Mouse (Mus musculus) monocyte, adult 2 months (primary cell): ENCODE data around the gene Stat1.

ENCODE experiments used
- DNase-seq, 2 experiments: peaks; one replicate each; pipeline ENCODE4 v3.0.0; 2022; ENCODE audit warnings: low spot score in 2 of 2, low read depth in 1 of 2

The Stat1 gene

GRCm38 (mm10) chr1:52161151-52161550 lies 41.9 kb downstream of the Stat1 start:
- DNase-seq: no peak

- DNase-seq: no peak
Observed at GRCm38 (mm10) chr1:52163707-52164457, 44.6 kb downstream of the Stat1 start.

- DNase-seq: no peak
Observed at GRCm38 (mm10) chr1:52166652-52167220, 47.5 kb downstream of the Stat1 start.

DNA sequence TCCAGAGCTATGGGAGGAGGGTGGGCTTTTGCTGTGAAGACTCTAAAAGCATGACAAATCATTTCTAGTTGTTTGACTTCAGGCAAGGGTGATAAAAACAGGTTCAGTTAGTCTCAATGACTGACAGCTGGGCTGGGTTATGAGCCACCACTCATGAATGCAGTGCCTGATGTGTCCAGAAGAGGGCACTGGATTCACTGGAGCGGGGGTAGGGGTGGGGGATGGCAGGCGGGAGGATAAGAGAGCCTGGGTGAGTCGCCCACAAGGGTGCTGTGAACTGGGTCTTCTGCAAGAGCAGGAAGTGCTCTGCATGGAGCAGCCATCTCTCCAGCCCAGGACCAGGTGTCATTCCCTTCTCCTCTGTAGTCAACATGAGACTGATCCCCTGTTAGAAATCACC lies 50.8 kb downstream of the Stat1 start:
- DNase-seq: no peak

- no peak for DNase-seq
Observed at GRCm38 (mm10) chr1:52170747-52171146, 51.5 kb downstream of the Stat1 start.

- no peak for DNase-seq
Observed at GRCm38 (mm10) chr1:52171271-52171670, 52.0 kb downstream of the Stat1 start.

DNA sequence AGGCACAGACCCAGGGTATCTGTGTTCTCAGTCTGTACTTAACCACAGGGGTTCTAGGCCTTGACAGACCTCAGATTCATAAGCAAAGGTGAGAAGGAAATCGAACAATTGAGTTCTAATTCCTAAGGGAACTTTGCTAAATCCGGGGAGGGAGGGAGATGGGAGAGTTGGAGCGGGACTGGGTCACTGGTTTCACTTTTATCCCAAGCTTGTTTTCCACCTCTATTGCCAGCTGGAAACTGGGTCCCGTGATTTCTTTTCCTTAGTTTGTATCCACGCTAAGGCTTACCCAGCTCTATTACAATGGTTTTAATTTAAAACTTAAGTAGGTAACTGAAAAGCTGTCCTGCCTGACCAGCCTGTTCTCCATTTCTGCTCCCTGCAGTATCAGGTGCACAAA lies 56.1 kb downstream of the Stat1 start:
- no peak for DNase-seq

DNA sequence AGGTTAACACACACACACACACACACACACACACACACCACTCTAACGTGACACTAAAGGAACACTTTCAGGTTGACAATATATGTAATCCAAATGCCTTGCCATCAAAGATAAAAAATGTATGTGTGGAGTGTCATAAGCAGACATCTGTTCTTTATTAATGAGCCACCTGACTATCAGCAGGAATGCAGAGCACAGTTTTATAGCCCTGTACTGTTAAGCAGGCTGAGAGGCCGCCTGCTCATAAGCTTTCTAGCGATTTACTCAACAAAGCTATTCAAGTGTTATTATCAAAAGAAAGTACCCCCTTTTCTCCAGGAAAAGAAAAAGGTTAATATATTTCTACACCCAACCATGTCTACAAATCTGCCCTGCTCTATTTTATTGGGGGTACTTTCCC lies 56.7 kb downstream of the Stat1 start:
- DNase-seq: no peak

DNA sequence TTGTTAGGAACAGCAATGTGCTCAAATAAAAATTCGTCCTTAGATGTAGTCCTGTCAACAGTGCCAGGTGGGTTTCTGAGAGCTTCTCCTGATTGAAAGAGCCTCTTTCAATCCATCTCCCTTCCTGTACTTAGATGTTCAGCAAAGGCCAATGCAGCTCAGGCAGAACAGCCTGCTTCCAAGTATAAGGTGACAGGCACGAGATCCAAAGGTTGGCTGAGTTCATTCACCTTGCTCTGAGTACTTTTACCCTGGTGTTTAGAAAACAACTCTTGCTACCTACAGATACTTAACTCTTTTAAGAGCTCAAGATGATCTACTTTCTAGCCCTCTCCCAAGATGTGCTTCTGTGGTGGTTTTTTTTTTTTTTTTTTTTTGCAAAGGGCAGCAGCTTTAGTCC lies 57.8 kb downstream of the Stat1 start:
- no peak for DNase-seq

- DNase-seq: no peak
Observed at GRCm38 (mm10) chr1:52179939-52180568, 60.8 kb downstream of the Stat1 start.

DNA sequence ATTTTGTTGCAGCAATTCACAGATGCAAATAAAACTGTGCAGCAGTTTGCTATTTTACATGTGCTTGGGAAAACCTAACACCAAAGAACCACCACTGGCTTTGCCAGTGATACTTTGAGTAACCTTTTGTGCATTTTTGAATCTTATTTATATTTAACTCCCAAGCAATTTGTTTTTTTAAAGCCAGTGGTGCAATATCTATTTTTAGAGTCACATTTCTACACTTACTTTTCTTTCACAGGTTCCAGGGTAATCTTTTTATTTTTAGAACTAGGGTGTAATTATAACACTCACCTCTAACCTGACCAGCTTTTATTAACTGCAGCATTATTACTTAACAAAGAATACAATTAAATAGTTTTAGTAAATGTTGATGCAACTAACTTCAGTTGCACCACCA lies 62.8 kb downstream of the Stat1 start:
- no peak for DNase-seq

GRCm38 (mm10) chr1:52182992-52183391 lies 63.8 kb downstream of the Stat1 start:
- no peak for DNase-seq
